8 mouse cellular contexts compared by ENCODE assay signal in genomic region chr17:56935363-56936131, GRCm38 (mm10). TPM values are rescaled to one million over a fixed set of nuclear protein-coding genes. Genes with fewer than 3 reads are reported as not detected.
DNase-seq lines count a peak whose midpoint lies in the region; ATAC-seq lines count a peak whose summit lies in the region.

Mllt1 (minus strand) TSS chr17:56935415.

- ATAC-seq in megakaryocyte progenitor cell, adult 5-6 weeks (replicated peaks; ENCODE audit: poor library complexity): peak; percentile 94

- peak; percentile 87 for DNase-seq in adipocyte (ENCODE audit: low spot score)
- peak; percentile 95 for DNase-seq in embryo, embryonic 10 days (ENCODE audit: low spot score)
- peak; percentile 99 for DNase-seq in gastrocnemius, postnatal 10 days
- DNase-seq in induced T-regulatory cell, adult 2 months (ENCODE audit: low read depth): peak; percentile 98
- peak; percentile 94 to 98 for DNase-seq in left cerebral cortex, adult 9 months (ENCODE audit: low spot score in 2 of 2)
- DNase-seq in right cerebral cortex, postnatal 14 days: peak; percentile 99
- DNase-seq in urinary bladder, postnatal 36 days (ENCODE audit: low spot score in 2 of 2): peak; percentile 99

RNA-seq across cellular contexts. Expression of gene Mllt1, which starts in this region (rescaled TPM):
- 10 to 100 TPM; 15.5 to 23.1 TPM for total RNA-seq in gastrocnemius, postnatal 10 days (2021)
- 15.5 and 18.2 TPM in 2 replicates for total RNA-seq in megakaryocyte progenitor cell, adult 5-6 weeks (2015)
- 18.2 and 20.7 TPM in 2 replicates for total RNA-seq in megakaryocyte progenitor cell, adult 5-6 weeks (2017)

Comparison
In these comparisons a context has a peak if more than half of its experiments do, and no peak if none do; other contexts are left out.
1. Peak in every context shown above with its lines: DNase-seq and ATAC-seq.